Mouse (Mus musculus): ENCODE data around the gene Hoxa3. TPM values are rescaled to one million over a fixed set of nuclear protein-coding genes. Genes with fewer than 3 reads are reported as not detected.

The Hoxa3 gene
- polyA plus RNA-seq, 1 experiment: not detected

DNA sequence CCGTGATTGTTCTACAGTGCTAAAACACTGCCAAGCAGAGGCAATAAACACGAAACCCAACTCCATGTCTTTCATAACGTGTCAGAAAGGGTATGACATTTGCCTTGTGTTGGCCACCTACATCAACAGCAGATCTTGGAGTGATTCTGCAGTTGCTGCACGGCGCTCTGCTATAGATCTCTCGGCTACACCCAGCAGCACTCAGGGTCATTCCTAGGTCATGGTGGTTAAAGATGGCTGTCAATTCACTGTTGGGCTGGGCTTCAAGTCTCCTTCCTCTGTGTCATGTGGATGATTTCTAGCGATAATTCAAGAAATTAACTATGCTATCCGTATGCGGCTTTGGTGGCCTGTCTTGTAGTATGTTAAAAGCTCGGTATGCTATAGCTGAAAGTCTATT lies 74.6 kb downstream of the Hoxa3 start:
- TF ChIP-seq POLR2A (IDR thresholded peaks at IDR 0.05; ENCODE audit: borderline replicate concordance, low read depth, low read length): no peak
- no peak for TF ChIP-seq CTCF (IDR thresholded peaks at IDR 0.05; ENCODE audit: low read depth, low read length)
- Histone ChIP-seq H3K27ac (ENCODE audit: insufficient read depth, low read depth, low read length) (no peak overlapping the region), H3K4me1 (ENCODE audit: control insufficient read depth, insufficient read depth, low read length) (peaks cover 4% of the 10 kb centered on the region), H3K4me3 (ENCODE audit: insufficient read depth, low read length) (no peak overlapping the region)

- Histone ChIP-seq H3K4me3 (ENCODE audit: insufficient read depth, low read length) (no peak overlapping the region), H3K27ac (ENCODE audit: insufficient read depth, low read depth, low read length) (no peak overlapping the region), H3K4me1 (ENCODE audit: control insufficient read depth, insufficient read depth, low read length) (peaks cover 4% of the 10 kb centered on the region)
- TF ChIP-seq CTCF (IDR thresholded peaks at IDR 0.05; ENCODE audit: low read depth, low read length) (no peak), POLR2A (IDR thresholded peaks at IDR 0.05; ENCODE audit: borderline replicate concordance, low read depth, low read length) (no peak)
These were observed 75.1 kb downstream of the Hoxa3 start for GRCm38 (mm10) chr6:52137841-52138535.

DNA sequence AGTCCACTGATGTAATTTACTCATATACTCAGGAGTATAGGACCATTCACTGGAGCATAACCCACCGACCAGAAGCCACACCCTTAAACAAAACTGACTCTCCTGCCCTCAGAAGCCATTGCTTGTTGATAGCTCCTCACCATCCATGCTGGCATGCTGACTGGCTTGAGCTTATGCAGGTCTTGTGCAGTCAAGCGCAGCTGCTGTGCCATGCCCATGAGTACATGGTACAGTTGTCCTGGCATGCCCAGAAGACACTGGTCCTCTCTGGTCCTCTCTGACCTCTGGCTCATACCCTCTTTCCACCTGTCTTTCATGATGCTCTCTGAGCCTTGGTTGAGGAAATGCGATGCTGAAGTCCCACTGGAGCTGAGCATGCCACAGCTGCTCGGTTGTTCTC lies 89.5 kb downstream of the Hoxa3 start:
- no peaks in the 10 kb centered on the region for H3K4me1 ChIP-seq (ENCODE audit: control insufficient read depth, insufficient read depth, low read length)
- H3K4me3 ChIP-seq (ENCODE audit: insufficient read depth, low read length): no peak overlapping the region
- H3K27ac ChIP-seq (ENCODE audit: insufficient read depth, low read depth, low read length): no peak overlapping the region
- TF ChIP-seq POLR2A (IDR thresholded peaks at IDR 0.05; ENCODE audit: borderline replicate concordance, low read depth, low read length) (no peak), CTCF (IDR thresholded peaks at IDR 0.05; ENCODE audit: low read depth, low read length) (no peak)

GRCm38 (mm10) chr6:52121173-52121572 lies 92.0 kb downstream of the Hoxa3 start:
- no peak overlapping the region for H3K27ac ChIP-seq (ENCODE audit: insufficient read depth, low read depth, low read length)
- no peaks in the 10 kb centered on the region for H3K4me1 ChIP-seq (ENCODE audit: control insufficient read depth, insufficient read depth, low read length)
- TF ChIP-seq CTCF (IDR thresholded peaks at IDR 0.05; ENCODE audit: low read depth, low read length) (no peak), POLR2A (IDR thresholded peaks at IDR 0.05; ENCODE audit: borderline replicate concordance, low read depth, low read length) (no peak)
- no peak overlapping the region for H3K4me3 ChIP-seq (ENCODE audit: insufficient read depth, low read length)

Other genes starting within 250 kb of the Hoxa3 start
- gene Skap2, start 200.8 kb downstream of the Hoxa3 start, polyA plus RNA-seq (2012; ENCODE audit: insufficient read depth, insufficient read length, missing spikeins): 253 and 257 TPM in 2 replicates
- gene Hoxa1, start 55.0 kb downstream of the Hoxa3 start, polyA plus RNA-seq (2012; ENCODE audit: insufficient read depth, insufficient read length, missing spikeins): 1.1 and 2.2 TPM in 2 replicates
- gene Hoxa2, start 48.5 kb downstream of the Hoxa3 start, polyA plus RNA-seq (2012; ENCODE audit: insufficient read depth, insufficient read length, missing spikeins): not detected in 2 replicates
- not detected in 2 replicates for gene 5730596B20Rik, start 35.8 kb downstream of the Hoxa3 start, polyA plus RNA-seq (2012; ENCODE audit: insufficient read depth, insufficient read length, missing spikeins)
- gene Hoxa4, start 21.6 kb downstream of the Hoxa3 start, polyA plus RNA-seq (2012; ENCODE audit: insufficient read depth, insufficient read length, missing spikeins): 1.0 and 1.2 TPM in 2 replicates
- not detected in 2 replicates for gene Hoxa5, start 8.7 kb downstream of the Hoxa3 start, polyA plus RNA-seq (2012; ENCODE audit: insufficient read depth, insufficient read length, missing spikeins)
- not detected in 2 replicates for gene Hoxa6, start 4.6 kb downstream of the Hoxa3 start, polyA plus RNA-seq (2012; ENCODE audit: insufficient read depth, insufficient read length, missing spikeins)
- not detected in 2 replicates for gene Gm28308, start within 50 bp of the Hoxa3 start, polyA plus RNA-seq (2012; ENCODE audit: insufficient read depth, insufficient read length, missing spikeins)
- gene Hoxa7, start 8.5 kb upstream of the Hoxa3 start, polyA plus RNA-seq (2012; ENCODE audit: insufficient read depth, insufficient read length, missing spikeins): not detected in 2 replicates
- not detected in 2 replicates for gene Hoxa9, start 17.8 kb upstream of the Hoxa3 start, polyA plus RNA-seq (2012; ENCODE audit: insufficient read depth, insufficient read length, missing spikeins)
- 0.54 TPM in 1 of 2 replicates, not detected in the other for gene Hoxa10, start 27.5 kb upstream of the Hoxa3 start, polyA plus RNA-seq (2012; ENCODE audit: insufficient read depth, insufficient read length, missing spikeins)
- 0.25 TPM in 1 of 2 replicates, not detected in the other for gene Hoxa11, start 32.5 kb upstream of the Hoxa3 start, polyA plus RNA-seq (2012; ENCODE audit: insufficient read depth, insufficient read length, missing spikeins)
- gene Hoxa13, start 47.5 kb upstream of the Hoxa3 start, polyA plus RNA-seq (2012; ENCODE audit: insufficient read depth, insufficient read length, missing spikeins): not detected in 2 replicates
- not detected in 2 replicates for gene Evx1, start 100.2 kb upstream of the Hoxa3 start, polyA plus RNA-seq (2012; ENCODE audit: insufficient read depth, insufficient read length, missing spikeins)